Mouse (Mus musculus) hematopoietic stem cell, adult 5-6 weeks (primary cell): ENCODE measurements around the gene Emc9. TPM values are rescaled to one million over a fixed set of nuclear protein-coding genes. Genes with fewer than 3 reads are reported as not detected.

Source experiments
- ATAC-seq, 2 experiments: fragments of 125-278 bp in 1 of 2; replicated peaks in 1 of 2; 2 replicates each; pipeline ENCODE4 v1.8.0; 2016 to 2017; ENCODE audit warnings: inconsistent platforms in 2 of 2, mild to moderate bottlenecking in 2 of 2, moderate number of reproducible peaks in 2 of 2, low read depth in 1 of 2, moderate TSS enrichment in 1 of 2; ENCODE audit not compliant: low FRiP score in 2 of 2, poor library complexity in 2 of 2, severe bottlenecking in 2 of 2, insufficient read depth in 1 of 2, low TSS enrichment in 1 of 2
- total RNA-seq: library from RNA; stranded (forward); fragments of 172-1452, 232-1000 nt; gene quantifications from 2 replicates; pipeline ENCODE4 v1.2.3, GENCODE M21; 2017

Gene Emc9
- total RNA-seq, 1 experiment from 2014 or later: 8.9 TPM

- ATAC-seq: no peak
Observed at GRCm38 (mm10) chr14:55575711-55576110, 9.4 kb downstream of the Emc9 start.

- no peak for ATAC-seq
Observed at GRCm38 (mm10) chr14:55575302-55575701, 9.8 kb downstream of the Emc9 start, which contains the start of gene Fitm1. TSS of gene Fitm1 (plus strand) at chr14:55575617.

- ATAC-seq: no peak
Observed at GRCm38 (mm10) chr14:55571760-55572159, 13.3 kb downstream of the Emc9 start.

- no peak for ATAC-seq
Observed at GRCm38 (mm10) chr14:55570588-55570987, 14.5 kb downstream of the Emc9 start.

GRCm38 (mm10) chr14:55567496-55567895 lies 17.6 kb downstream of the Emc9 start:
- ATAC-seq: no peak

GRCm38 (mm10) chr14:55565748-55566147 lies 19.4 kb downstream of the Emc9 start:
- no peak for ATAC-seq

- ATAC-seq: no peak
Observed at GRCm38 (mm10) chr14:55563249-55563648, 21.9 kb downstream of the Emc9 start.

- no peak for ATAC-seq
Observed at GRCm38 (mm10) chr14:55561860-55562259, 23.2 kb downstream of the Emc9 start.

GRCm38 (mm10) chr14:55560202-55561073 lies 24.7 kb downstream of the Emc9 start, which contains the start of gene A730061H03Rik:
TSS of gene A730061H03Rik (minus strand) at chr14:55560406.
- peak; percentile 82 to 86 for ATAC-seq

- peak; percentile 59 to 72 for ATAC-seq
Observed at GRCm38 (mm10) chr14:55559799-55560201, 25.3 kb downstream of the Emc9 start, which contains the start of gene Dcaf11. TSS of gene Dcaf11 (plus strand) at chr14:55560006.

- ATAC-seq: no peak
Observed at GRCm38 (mm10) chr14:55558740-55559448, 26.2 kb downstream of the Emc9 start.

GRCm38 (mm10) chr14:55557587-55557986 lies 27.5 kb downstream of the Emc9 start:
- no peak for ATAC-seq

- ATAC-seq: peak; percentile 28 to 40
Observed at GRCm38 (mm10) chr14:55557003-55557402, 28.1 kb downstream of the Emc9 start.

- no peak for ATAC-seq
Observed at GRCm38 (mm10) chr14:55555788-55556187, 29.3 kb downstream of the Emc9 start.

GRCm38 (mm10) chr14:55554635-55555034 lies 30.5 kb downstream of the Emc9 start:
- no peak for ATAC-seq

- ATAC-seq: no peak
Observed at GRCm38 (mm10) chr14:55551794-55552193, 33.3 kb downstream of the Emc9 start.

- no peak for ATAC-seq
Observed at GRCm38 (mm10) chr14:55551347-55551746, 33.8 kb downstream of the Emc9 start.

GRCm38 (mm10) chr14:55550191-55550590 lies 34.9 kb downstream of the Emc9 start:
- ATAC-seq: no peak
